Mouse (Mus musculus): Measurements from ENCODE around the gene Gm20388.

The Gm20388 gene

DNA sequence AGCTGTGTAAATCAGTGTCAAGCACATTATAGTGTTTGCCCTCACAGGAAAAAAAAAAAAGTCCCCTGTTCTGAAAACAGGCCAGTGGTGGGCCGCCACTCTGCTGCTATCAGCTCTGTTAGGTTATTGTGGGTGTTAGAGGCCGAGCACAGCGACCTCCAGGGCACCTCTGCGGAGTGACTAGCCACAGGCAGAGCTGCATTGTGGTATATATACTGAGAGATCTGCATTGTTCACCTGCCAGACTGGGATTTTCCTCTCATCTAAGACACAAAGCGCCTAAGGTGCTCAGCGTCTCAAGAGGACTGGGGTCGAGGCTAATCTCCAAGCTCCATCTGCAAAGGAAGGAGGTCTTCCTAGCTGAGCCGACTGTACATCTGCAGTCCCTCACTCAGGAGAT, 252.7 kb downstream of the Gm20388 start:
- no peak for DNase-seq (ENCODE audit: low spot score in 2 of 2)

- DNase-seq (ENCODE audit: low spot score in 2 of 2): no peak
These were observed 253.4 kb downstream of the Gm20388 start for GRCm38 (mm10) chr8:120164026-120164425.

DNA sequence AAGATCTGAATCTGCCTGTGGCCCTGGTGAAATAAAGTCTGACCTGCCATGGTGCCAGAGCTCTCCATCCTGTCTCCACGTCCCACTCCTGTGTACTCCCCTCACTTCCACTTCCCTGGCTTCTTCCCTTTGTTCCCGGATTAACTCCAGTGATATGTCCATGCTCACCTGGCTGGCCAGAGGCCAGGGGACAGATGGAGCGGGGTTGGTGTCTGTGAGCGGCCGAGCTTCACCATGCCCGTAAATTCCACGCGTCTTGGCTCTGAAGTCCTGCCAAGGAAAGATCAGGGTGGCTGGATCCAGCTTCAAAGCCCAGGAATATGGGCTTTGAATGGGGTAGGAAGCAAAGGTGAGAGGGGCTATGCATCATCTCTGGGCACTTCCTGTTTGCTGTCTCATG, 256.5 kb downstream of the Gm20388 start:
- no peak for DNase-seq (ENCODE audit: low spot score in 2 of 2)

- DNase-seq (ENCODE audit: low spot score in 2 of 2): no peak
These were observed 257.2 kb downstream of the Gm20388 start for GRCm38 (mm10) chr8:120167821-120168220.

- DNase-seq (ENCODE audit: low spot score in 2 of 2): no peak
These were observed 258.5 kb downstream of the Gm20388 start for GRCm38 (mm10) chr8:120169119-120169518.

GRCm38 (mm10) chr8:120173195-120173594, 262.6 kb downstream of the Gm20388 start:
- DNase-seq (ENCODE audit: low spot score in 2 of 2): no peak

- no peak for DNase-seq (ENCODE audit: low spot score in 2 of 2)
These were observed 264.0 kb downstream of the Gm20388 start for GRCm38 (mm10) chr8:120174606-120175005.

DNA sequence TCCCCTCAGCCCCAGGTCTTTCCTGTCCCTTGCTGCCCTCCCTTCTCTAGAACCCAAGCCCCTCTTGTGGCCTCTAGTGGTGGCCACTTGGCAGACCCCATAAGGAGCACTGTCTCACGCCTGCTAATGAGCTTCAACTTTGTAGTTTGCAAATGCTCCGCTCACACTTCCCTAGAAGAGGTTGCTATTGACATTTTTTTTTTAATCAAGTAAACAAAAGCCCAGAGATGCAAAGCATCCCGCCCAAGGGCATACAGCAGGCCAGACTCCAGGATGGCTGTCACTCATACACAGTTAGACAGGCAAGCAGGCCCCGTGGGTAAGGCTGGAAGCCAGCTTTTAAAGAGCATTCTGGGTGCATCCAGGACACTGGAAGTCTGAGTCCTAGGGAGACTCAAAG, 266.0 kb downstream of the Gm20388 start:
- no peak for DNase-seq (ENCODE audit: low spot score in 2 of 2)

DNA sequence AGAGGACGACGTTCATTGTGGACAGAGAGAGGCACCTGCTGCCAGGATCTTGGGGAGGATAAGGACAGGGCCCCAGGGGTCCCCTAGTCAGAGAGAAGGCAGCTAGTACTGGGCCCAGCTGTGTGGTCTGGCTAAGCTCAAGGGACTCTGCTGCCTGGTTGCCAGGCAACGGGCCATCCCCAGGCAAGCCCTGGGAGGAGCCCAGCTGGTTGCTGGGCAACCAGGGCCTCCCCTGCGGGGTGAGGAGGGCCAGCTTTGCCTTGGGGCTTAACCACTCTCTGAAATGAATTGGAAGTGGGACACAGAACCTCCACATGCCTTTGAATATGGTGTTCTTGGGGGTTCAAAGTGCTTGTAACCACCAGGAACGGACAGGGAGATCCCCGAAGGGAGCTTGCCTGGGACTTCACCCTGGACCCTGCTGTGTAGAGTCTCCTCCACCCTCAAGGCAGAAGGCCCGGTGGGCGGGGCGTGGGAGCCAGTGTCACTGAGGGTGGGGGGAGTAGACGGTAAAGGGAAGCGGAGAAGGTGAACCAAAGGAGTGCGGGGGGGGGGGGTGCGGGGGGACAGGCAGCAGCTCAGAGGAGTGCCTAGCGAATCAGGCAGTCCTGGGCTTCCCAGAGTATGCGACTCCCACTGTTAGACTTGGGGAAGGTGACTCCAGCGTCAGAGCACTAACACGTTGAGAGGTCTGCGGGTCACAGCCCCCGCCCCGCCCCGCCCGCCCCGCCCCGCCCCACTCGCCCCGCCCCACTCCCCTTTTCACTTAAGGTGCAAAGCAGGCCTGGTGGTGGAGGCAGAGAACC, 266.9 kb downstream of the Gm20388 start, which contains the start of gene Fam92b:
Fam92b (minus strand) TSS at position 149 of the 806 bp plus-strand sequence.
- no peak for DNase-seq (ENCODE audit: low spot score in 2 of 2)

DNA sequence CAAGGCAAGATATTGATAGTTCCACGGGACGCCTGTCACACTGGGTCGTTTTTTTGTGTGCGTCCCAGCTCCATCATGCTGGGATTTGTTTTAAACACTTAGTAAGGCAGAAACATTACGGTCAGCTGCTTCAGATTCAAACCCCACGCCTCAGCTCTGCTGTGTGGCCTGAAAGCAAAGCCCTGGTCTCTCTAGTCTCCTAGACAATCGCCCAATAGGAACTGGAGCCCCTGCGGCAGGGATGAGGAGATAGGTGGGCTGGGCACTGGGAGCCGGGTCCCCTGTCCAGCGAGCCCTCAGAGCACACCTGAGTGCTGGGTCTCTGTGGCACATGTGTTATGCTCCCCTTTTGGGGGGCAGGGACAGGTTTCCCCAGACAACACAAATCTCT, 267.5 kb downstream of the Gm20388 start:
- no peak for DNase-seq (ENCODE audit: low spot score in 2 of 2)

- DNase-seq (ENCODE audit: low spot score in 2 of 2): peak; percentile 83 to 91
These were observed 268.4 kb downstream of the Gm20388 start for GRCm38 (mm10) chr8:120179027-120179431.

- DNase-seq (ENCODE audit: low spot score in 2 of 2): no peak
These were observed 269.9 kb downstream of the Gm20388 start for GRCm38 (mm10) chr8:120180445-120180970.

DNA sequence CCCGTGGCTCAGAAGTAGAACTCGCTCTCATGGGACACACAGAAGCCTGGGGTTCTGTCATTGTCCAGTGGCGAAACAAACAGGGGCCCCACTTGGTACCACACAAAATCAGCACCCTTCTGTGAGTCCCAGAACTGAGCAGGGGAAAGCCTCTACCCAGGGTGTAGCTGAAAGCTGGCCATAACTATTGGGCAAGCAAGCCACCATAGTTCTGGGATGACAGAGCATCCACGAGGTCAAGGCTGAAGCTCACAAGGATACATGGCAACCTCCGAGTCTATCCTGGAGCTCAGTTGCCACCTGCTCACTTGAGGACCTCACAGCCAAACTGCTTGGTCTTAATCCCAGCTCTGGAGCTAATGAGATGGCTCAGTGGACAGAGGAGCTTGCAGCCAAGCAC, 270.6 kb downstream of the Gm20388 start:
- DNase-seq (ENCODE audit: low spot score in 2 of 2): no peak

- DNase-seq (ENCODE audit: low spot score in 2 of 2): no peak
These were observed 271.3 kb downstream of the Gm20388 start for GRCm38 (mm10) chr8:120181861-120182414.

GRCm38 (mm10) chr8:120184366-120184765, 273.7 kb downstream of the Gm20388 start:
- peak in 1 of 2 experiments; percentile 48 for DNase-seq (ENCODE audit: low spot score in 2 of 2)

DNA sequence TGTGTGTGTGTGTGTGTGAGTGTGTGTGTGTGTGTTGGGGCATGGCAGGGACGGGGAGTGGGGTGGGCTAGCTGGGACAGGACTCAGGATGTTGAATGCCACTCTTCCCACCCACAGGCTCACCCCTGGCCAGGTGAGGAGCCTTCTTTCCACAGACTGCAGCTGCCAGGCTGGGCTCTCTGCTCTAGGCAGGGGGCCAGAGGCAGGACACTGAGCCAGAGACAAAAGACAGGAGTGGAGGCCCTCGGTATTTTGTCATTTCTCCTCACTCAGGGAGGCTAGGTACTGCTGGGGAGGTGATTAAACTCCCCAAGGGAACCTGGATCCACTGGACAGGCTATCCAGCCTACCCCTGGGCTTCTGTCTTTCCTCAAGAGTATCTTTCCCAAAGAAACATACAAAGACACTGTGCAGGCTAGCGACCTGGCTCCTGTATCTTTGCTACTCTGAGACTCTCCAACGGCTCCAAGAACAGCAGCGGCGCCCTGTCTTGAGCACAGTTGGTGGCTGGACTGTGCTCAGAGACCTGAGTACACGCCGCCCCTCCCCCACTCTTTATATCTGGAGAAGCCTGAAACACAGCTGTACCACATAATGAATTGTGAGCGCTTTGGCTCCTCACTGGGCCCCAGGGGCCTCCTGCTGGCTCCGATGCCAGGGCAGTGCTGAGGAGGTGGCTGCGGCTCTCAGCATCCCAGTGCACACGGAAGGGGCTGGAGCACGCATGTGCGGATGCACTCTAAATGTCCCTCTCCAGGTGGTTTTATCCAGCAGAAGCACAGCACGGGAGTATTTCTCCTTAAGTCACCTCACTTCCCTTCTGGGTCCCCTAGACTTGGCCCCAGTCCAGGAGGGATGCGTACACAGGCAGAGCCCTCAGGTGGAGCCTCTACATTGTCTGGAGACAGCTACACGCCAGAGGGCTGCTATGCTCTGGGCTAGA, 274.5 kb downstream of the Gm20388 start:
- DNase-seq (ENCODE audit: low spot score in 2 of 2): peak; percentile 56 to 63

DNA sequence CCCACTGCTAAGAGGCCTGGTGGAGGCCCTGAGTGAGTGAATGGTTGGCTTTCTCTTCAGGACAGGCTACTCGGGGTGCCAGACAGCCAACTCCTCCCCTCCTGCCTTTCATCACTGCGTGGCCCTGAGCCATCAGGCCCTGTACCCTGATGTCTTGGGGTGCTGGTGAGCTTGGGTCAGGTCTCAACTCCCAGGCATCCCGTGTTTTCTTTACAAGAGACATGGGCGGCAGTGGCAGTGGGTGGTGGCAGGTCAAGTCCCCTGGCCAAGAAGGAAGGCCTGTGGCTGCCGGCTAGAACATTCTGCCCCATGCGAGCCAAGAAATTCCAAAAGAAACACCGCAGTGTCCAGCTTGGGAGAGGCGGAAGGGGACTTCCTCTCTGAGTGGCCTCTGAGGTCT, 275.8 kb downstream of the Gm20388 start:
- DNase-seq (ENCODE audit: low spot score in 2 of 2): peak; percentile 81 to 83

GRCm38 (mm10) chr8:120188510-120188909, 277.9 kb downstream of the Gm20388 start:
- peak; percentile 83 to 88 for DNase-seq (ENCODE audit: low spot score in 2 of 2)

DNA sequence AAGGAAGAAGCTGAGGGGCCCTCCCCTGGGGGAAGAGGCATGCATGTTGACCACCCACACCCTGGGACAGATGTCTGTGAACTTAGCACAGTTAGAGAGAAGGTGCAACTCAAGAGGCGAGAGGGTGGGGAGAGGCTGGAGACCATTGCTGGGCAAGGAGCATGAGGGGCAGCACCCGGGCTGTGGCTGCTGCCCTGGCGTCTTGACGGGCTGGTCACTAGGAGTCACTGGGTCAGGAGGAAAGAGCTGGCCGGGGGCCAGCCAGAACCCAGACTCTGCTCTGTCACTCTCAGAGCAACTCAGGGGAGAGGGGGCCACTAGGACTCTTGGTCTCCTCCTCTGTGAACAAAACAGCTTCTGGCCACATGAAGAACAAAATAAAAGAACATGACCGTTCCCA, 278.8 kb downstream of the Gm20388 start:
- no peak for DNase-seq (ENCODE audit: low spot score in 2 of 2)

- no peak for DNase-seq (ENCODE audit: low spot score in 2 of 2)
These were observed 279.6 kb downstream of the Gm20388 start for GRCm38 (mm10) chr8:120190107-120190809.

DNA sequence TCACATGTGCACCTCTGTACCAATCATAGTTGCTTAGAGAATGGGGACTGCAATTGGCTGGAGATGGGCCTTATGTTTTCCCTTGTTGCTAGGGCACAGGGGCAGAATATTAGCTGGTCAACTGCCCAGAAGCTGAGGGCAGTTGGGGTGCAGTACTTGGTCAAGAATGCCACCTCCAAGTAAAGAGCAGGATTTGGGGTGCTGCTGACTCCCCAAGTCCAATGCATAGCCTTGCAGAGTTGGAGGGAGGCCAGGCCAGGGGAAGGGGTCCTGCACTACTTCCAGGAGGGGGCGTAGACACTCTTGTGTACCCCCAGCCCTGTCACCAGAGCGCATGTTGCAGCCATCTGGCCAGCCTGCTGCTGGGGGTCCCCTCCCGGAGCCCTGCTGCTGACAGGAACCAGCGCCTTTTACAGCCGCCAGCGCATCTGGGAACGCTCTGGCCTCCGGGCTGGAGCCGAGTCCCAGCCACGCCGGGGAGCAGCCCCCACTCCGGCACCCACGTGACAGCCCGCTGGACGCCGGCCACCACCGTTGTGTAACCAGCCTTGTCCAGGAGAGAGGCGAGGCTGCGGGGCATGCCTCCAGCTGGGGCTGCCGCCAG, 280.3 kb downstream of the Gm20388 start:
- peak; percentile 93 to 95 for DNase-seq (ENCODE audit: low spot score in 2 of 2)

All from heart, adult 9 months (tissue).